Mouse (Mus musculus) embryo, embryonic 9.5 days (tissue): ENCODE data around the gene Unc93b1.

ENCODE experiments used
- DNase-seq: peaks from one replicate; pipeline ENCODE4 v3.0.0-alpha.2; 2017; ENCODE audit errors: extremely low spot score

Gene Unc93b1

DNA sequence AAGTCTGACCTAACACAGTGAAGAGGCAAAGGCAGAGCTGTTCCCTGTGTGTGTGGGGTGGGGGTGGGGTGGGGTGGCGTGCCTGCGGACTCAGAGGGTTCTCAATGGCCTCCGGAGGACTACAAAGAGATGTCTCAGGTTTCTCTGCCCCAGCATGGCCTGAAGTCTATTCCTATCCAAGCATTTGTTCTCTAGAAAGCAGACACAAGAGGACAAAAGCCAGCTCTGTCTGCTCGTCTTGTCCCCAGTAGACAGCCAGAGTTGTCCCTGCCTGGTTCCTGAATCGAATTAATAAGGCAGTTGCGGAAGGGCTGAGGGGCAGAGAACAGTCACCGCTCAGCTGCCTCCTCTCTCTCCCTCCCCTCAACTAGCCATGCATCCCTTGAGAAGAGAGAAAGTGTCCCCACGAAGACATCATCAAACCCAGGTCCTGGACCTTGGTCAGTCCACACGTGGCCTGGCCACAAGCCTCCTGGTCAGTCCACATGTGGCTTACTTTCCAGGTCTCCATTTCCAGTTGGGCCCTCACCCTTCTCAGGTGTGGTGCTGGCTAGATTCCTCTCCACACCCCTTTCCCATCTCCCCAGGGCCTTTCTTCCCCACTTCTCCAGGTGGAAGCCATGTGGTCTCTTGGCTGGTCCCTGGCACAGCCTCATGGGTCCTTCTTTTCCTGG is 48.7 kb downstream of the Unc93b1 start:
- DNase-seq = no peak

DNA sequence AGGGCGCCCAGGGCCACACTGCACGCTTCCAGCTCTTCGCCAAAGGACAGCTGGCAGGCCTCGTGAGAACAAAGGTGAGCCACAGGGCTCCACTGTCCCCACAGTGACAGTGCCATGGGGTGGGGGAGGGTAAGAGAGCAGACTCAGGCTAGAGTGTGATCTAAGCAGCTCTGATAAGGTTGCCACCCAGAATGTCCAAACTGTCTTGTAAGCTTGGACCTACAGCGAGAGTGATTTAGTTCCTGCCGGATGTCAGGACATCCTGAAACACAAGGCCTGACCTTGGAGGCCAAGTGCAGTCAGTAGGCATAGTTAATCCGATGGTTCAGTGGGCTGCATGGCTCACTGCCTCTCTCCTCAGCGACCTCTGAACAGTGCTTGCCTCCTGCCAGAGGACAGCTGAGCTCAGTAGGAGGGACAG is 50.3 kb downstream of the Unc93b1 start:
- peak; percentile 45 for DNase-seq

- DNase-seq = peak; percentile 56
These were observed 51.3 kb downstream of the Unc93b1 start, which contains the start of gene Acy3 for GRCm38 (mm10) chr19:3986334-3986733. Acy3 (plus strand) TSS chr19:3986570.

- no peak for DNase-seq
These were observed 53.1 kb downstream of the Unc93b1 start for GRCm38 (mm10) chr19:3988066-3988465.

DNA sequence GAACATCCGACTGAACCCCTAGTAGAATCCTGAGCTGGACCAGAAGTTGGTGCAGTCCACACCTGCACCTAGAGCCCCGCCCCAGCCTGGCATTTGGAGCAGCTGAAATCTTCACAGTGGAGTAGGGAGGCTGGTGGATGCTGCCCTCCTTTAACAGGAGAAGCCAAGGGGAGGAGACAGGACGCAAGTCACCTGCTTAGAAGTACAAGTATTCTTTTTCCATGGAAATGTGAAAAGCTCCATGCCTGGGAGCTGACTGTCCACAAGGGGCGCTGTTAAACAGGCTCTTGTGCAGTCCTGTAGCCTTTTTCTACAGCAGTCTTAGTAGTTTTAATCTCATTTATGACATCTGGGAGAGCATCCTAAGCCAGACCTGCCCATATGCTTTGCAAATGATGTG is 53.8 kb downstream of the Unc93b1 start:
- DNase-seq = no peak

GRCm38 (mm10) chr19:3990804-3991203 is 55.8 kb downstream of the Unc93b1 start:
- peak; percentile 33 for DNase-seq

DNA sequence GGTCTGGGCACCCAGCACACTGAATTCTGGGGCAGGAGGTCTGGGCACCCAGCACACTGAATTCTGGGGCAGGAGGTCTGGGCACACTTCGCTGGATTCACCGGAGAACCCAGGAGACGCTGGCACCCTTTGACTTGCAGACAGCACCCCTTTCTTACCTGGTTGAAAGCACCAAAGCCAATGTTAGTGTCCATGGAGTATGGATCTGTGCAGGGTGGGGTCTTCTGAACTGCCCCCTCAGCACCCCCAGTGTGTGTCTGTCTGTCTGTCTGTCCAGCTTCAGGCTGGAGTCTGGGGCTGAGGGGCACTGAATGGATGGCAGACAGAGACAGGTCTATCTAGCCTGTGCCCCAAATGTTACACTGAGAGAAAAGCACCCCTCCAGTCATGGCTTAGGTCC is 56.6 kb downstream of the Unc93b1 start:
- no peak for DNase-seq

GRCm38 (mm10) chr19:3991966-3992365 is 57.0 kb downstream of the Unc93b1 start:
- DNase-seq = no peak

- no peak for DNase-seq
These were observed 57.4 kb downstream of the Unc93b1 start, which contains the start of gene Tbx10 for GRCm38 (mm10) chr19:3992416-3992815. Tbx10 (plus strand) TSS chr19:3992752.

DNA sequence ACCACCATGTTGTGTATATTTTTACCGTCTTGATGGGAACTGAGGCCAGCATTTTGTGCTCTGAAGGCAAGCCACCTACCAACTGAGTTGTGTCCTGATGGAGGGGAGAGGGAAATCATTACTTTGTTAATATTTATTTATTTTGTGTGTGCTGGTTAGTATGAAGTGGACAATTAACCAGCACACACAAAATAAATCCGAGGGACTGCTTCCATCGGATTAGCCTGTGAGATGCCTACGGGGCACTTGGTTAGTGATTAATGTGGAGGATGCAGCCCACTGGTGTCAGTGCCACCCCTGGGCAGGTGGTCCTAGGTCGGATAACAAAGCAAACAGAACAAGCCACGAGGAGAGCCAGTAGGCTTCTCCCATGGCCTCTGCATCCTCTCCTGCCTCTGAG is 59.9 kb downstream of the Unc93b1 start:
- DNase-seq = no peak

GRCm38 (mm10) chr19:3995505-3995904 is 60.5 kb downstream of the Unc93b1 start:
- no peak for DNase-seq

DNA sequence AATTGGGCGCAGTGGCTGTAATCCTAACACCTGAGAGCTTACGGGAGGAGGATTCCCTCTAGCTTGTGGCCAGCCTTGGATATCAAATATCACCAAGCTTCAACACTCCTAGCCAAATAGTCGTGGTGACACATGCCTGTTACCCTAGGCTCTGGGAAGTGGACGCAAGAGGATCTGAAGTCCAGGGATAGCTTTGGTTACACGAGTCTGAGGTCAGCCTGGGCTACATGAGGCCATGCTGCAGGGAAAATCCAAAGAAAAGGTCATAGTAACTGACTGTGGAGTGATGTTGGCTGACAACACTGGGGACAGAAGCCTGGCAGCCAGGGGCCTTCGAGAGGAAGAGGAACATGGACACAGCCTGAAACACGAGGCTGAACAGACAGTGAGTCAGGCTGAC is 61.1 kb downstream of the Unc93b1 start:
- DNase-seq = no peak

GRCm38 (mm10) chr19:3996747-3997146 is 61.8 kb downstream of the Unc93b1 start:
- no peak for DNase-seq

GRCm38 (mm10) chr19:3997231-3997630 is 62.2 kb downstream of the Unc93b1 start:
- DNase-seq = no peak

DNA sequence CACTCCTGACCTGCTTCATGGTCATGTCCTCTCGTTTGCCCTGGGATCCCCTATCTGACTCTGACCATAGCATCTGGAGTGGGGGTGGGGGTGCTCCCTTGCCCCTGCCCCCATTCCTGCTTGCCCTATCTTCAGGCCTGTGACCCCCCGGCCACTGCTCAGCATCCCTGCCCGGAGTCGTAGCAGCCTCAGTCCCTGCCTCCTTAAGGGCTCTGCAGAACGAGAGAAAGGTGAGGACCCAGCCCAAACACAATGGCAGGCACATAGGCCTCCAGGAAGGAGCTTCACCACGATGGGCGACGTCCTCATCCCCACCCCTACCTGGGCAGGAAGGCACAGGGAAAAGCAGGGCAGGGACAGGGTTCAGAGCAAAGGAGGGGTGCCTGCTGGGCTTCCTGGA is 63.3 kb downstream of the Unc93b1 start:
- DNase-seq = no peak
